Mouse (Mus musculus) midbrain, embryonic 15.5 days (tissue): Measurements from ENCODE around the gene Dpt. TPM values are rescaled to one million over a fixed set of nuclear protein-coding genes. Genes with fewer than 3 reads are reported as not detected.

Experiments
- ATAC-seq: fragments of 200-750 bp; cut with Nextera tagmentation; replicated peaks from 2 replicates; pipeline ENCODE4 v1.8.0; 2017; ENCODE audit warnings: moderate TSS enrichment
- H3K27ac ChIP-seq: fragments of 300-500 bp; sonication (generic); 2 replicates; pipeline ENCODE4 v1.5.1; 2015; ENCODE audit warnings: mild to moderate bottlenecking, inconsistent platforms
- H3K27me3 ChIP-seq: fragments of 300-500 bp; sonication (generic); replicated peaks from 2 replicates; pipeline ENCODE4 v1.6.1; 2015; ENCODE audit warnings: inconsistent platforms
- H3K36me3 ChIP-seq: fragments of 300-500 bp; sonication (generic); replicated peaks from 2 replicates; pipeline ENCODE4 v1.6.1; 2015; ENCODE audit warnings: inconsistent platforms
- H3K4me1 ChIP-seq: fragments of 300-500 bp; sonication (generic); 2 replicates; pipeline ENCODE4 v1.6.1; 2015; ENCODE audit warnings: inconsistent platforms
- H3K4me2 ChIP-seq: fragments of 300-500 bp; sonication (generic); 2 replicates; pipeline ENCODE4 v1.6.1; 2015; ENCODE audit warnings: inconsistent platforms, mild to moderate bottlenecking, moderate library complexity
- H3K4me3 ChIP-seq: fragments of 300-500 bp; sonication (generic); 2 replicates; pipeline ENCODE4 v1.5.1; 2015; ENCODE audit warnings: mild to moderate bottlenecking, inconsistent platforms
- H3K9ac ChIP-seq: fragments of 300-500 bp; sonication (generic); 2 replicates; pipeline ENCODE4 v1.6.1; 2015; ENCODE audit warnings: mild to moderate bottlenecking, inconsistent platforms
- H3K9me3 ChIP-seq: fragments of 300-500 bp; sonication (generic); 2 replicates; pipeline ENCODE4 v1.6.1; 2016; ENCODE audit warnings: inconsistent platforms
- WGBS: fragments of 180-500 bp; shearing (Covaris S2); methylation state at CpG from one replicate; pipeline ENCODE4 v1.1.7; 2015; ENCODE audit warnings: mixed read lengths; 5-methylcytosine and 5-hydroxymethylcytosine counted together
- polyA plus RNA-seq: library from polyadenylated mRNA; unstranded; fragments of >200 nt; fragmentation: Nextera tagmentation; extraction: Ambion mirVana; gene quantifications from 2 replicates; pipeline ENCODE4 v1.2.1, GENCODE M21; 2015

The Dpt gene
- polyA plus RNA-seq, 1 experiment from 2014 or later: 0.41 TPM

GRCm38 (mm10) chr1:164793049-164793448 lies 3.4 kb upstream of the Dpt start:
- Histone ChIP-seq H3K4me2 (no peak overlapping the region), H3K9ac (no peak overlapping the region), H3K4me3 (no peak overlapping the region), H3K27me3 (no peaks in the 10 kb centered on the region), H3K9me3 (no peaks in the 10 kb centered on the region), H3K36me3 (no peaks in the 10 kb centered on the region), H3K4me1 (no peaks in the 10 kb centered on the region), H3K27ac (no peak overlapping the region)
- WGBS: 86% methylated on average over 4 of the region's 4 CpGs
- no peak for ATAC-seq

GRCm38 (mm10) chr1:164797746-164798285 lies 1.4 kb downstream of the Dpt start:
- H3K36me3 ChIP-seq: no peaks in the 10 kb centered on the region
- H3K27me3 ChIP-seq: no peaks in the 10 kb centered on the region
- ATAC-seq: no peak
- H3K9me3 ChIP-seq: no peaks in the 10 kb centered on the region
- no peak overlapping the region for H3K4me2 ChIP-seq
- H3K9ac ChIP-seq: no peak overlapping the region
- WGBS: 100% methylated on average over 1 of the region's 1 CpGs
- H3K27ac ChIP-seq: no peak overlapping the region
- H3K4me1 ChIP-seq: no peaks in the 10 kb centered on the region
- no peak overlapping the region for H3K4me3 ChIP-seq

- no peak overlapping the region for H3K9ac ChIP-seq
- H3K9me3 ChIP-seq: no peaks in the 10 kb centered on the region
- H3K4me1 ChIP-seq: no peaks in the 10 kb centered on the region
- no peak for ATAC-seq
- H3K27me3 ChIP-seq: no peaks in the 10 kb centered on the region
- WGBS: 57% methylated on average over 1 of the region's 1 CpGs
- no peaks in the 10 kb centered on the region for H3K36me3 ChIP-seq
- H3K27ac ChIP-seq: no peak overlapping the region
- no peak overlapping the region for H3K4me3 ChIP-seq
- H3K4me2 ChIP-seq: no peak overlapping the region
Observed at GRCm38 (mm10) chr1:164798471-164798922, 2.1 kb downstream of the Dpt start.

- WGBS: 78% methylated on average over 3 of the region's 3 CpGs
- no peak overlapping the region for H3K4me3 ChIP-seq
- H3K27ac ChIP-seq: no peak overlapping the region
- H3K9me3 ChIP-seq: no peaks in the 10 kb centered on the region
- no peak overlapping the region for H3K9ac ChIP-seq
- ATAC-seq: no peak
- H3K36me3 ChIP-seq: no peaks in the 10 kb centered on the region
- H3K4me1 ChIP-seq: no peaks in the 10 kb centered on the region
- H3K27me3 ChIP-seq: no peaks in the 10 kb centered on the region
- no peak overlapping the region for H3K4me2 ChIP-seq
Observed at GRCm38 (mm10) chr1:164799161-164799560, 2.7 kb downstream of the Dpt start.

DNA sequence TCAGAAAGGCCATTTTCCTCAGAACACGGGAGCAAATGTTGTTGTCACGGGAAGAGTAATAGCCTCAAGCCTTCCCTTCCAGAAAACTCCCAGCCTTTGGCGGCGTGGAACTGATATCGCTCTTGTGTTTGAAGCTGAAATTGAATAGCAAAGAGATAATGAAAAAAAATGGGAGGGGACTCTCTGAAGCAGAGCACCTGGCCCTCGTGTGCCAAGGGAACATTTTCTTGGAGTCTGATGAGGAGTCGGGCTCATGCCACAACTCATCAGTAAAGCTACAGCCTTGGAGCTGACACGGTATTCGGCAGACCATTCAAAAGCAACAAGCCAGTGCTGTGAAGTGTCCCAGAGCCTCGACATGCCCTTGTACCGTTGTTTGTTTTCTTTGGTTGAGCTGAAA lies 7.8 kb downstream of the Dpt start:
- no peak for ATAC-seq

DNA sequence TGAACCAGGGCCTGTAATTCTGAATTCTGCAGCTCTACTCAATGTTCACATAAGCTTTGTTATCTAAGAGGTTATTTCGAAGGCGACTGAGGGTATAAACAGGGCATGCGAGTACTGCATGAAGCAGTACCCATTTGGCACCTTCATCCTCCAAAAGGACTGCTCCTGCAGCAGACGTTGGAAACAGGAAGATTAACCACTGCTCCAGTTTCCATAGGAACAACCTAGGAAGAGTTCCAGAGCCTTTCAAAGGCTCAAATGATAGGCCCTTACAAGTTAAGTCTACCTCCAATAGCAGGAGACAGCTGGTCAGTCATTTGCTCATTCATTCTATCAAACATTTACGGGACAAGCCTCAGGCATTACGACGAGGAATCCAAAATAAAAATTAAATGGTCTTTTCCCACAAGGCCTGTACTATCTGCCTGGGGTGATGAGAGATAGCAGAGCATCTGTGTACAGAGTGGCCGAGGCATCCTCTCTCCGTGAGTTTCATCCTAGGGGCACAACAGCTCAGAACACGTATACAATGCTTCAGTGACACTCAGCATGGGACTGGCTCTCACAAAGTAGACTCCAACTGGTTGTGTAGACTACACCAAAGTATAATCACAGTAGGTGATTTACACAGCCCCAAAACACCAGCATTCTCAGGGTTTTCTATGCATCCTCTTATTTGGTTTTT lies 8.4 kb downstream of the Dpt start:
- H3K4me3 ChIP-seq: no peak overlapping the region
- no peak overlapping the region for H3K27ac ChIP-seq
- no peaks in the 10 kb centered on the region for H3K9me3 ChIP-seq
- H3K4me1 ChIP-seq: no peaks in the 10 kb centered on the region
- WGBS: 72% methylated on average over 10 of the region's 10 CpGs
- H3K9ac ChIP-seq: no peak overlapping the region
- ATAC-seq: peak; percentile 58; the same call in 1 of the 2 replicates
- no peaks in the 10 kb centered on the region for H3K36me3 ChIP-seq
- H3K4me2 ChIP-seq: no peak overlapping the region
- H3K27me3 ChIP-seq: no peaks in the 10 kb centered on the region

More for the DNA sequence above, 7.8 kb downstream of the Dpt start:
- no peak overlapping the region for H3K27ac ChIP-seq
- no peak overlapping the region for H3K9ac ChIP-seq
- 76% methylated on average over 11 of the region's 11 CpGs for WGBS
- no peaks in the 10 kb centered on the region for H3K4me1 ChIP-seq
- no peaks in the 10 kb centered on the region for H3K9me3 ChIP-seq
- no peak overlapping the region for H3K4me2 ChIP-seq
- H3K4me3 ChIP-seq: no peak overlapping the region
- H3K36me3 ChIP-seq: no peaks in the 10 kb centered on the region
- no peaks in the 10 kb centered on the region for H3K27me3 ChIP-seq

DNA sequence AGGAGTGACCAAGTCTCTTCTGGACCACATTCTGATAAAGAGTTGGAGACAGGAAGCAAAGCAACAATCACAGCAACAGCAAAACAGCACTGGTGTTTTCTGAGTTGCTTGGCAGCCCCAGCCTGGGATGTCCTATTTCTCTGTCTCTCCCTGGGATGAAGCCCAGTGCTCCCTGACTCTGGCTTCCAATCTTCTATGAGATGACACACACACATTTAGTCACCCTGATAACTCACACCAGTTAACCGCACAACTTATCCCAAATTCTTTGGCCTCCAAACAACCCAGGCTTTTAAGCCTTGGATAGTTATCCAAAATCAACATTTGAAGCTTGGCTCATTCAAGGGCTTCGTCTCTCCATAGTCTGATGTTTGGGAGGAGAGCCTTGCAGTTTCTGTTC lies 12.9 kb downstream of the Dpt start:
- H3K27ac ChIP-seq: no peak overlapping the region
- no peaks in the 10 kb centered on the region for H3K4me1 ChIP-seq
- 95% methylated on average over 2 of the region's 2 CpGs for WGBS
- no peak overlapping the region for H3K4me3 ChIP-seq
- H3K36me3 ChIP-seq: no peaks in the 10 kb centered on the region
- H3K4me2 ChIP-seq: no peak overlapping the region
- H3K27me3 ChIP-seq: no peaks in the 10 kb centered on the region
- H3K9me3 ChIP-seq: no peaks in the 10 kb centered on the region
- no peak for ATAC-seq
- no peak overlapping the region for H3K9ac ChIP-seq

- Histone ChIP-seq H3K4me3 (no peak overlapping the region), H3K4me2 (no peak overlapping the region), H3K9ac (no peak overlapping the region), H3K27ac (no peak overlapping the region), H3K9me3 (no peaks in the 10 kb centered on the region), H3K4me1 (no peaks in the 10 kb centered on the region), H3K27me3 (no peaks in the 10 kb centered on the region), H3K36me3 (no peaks in the 10 kb centered on the region)
- no peak for ATAC-seq
- WGBS: 82% methylated on average over 3 of the region's 3 CpGs
Observed at GRCm38 (mm10) chr1:164811296-164811695, 14.9 kb downstream of the Dpt start.

- Histone ChIP-seq H3K4me2 (no peak overlapping the region), H3K4me3 (no peak overlapping the region), H3K9ac (no peak overlapping the region), H3K27ac (no peak overlapping the region), H3K4me1 (no peaks in the 10 kb centered on the region), H3K36me3 (no peaks in the 10 kb centered on the region), H3K9me3 (no peaks in the 10 kb centered on the region), H3K27me3 (no peaks in the 10 kb centered on the region)
- WGBS: 40% methylated on average over 2 of the region's 2 CpGs
- 0 out of 2 replicates have a peak, but pooled peaks have one; percentile 41 for ATAC-seq
Observed at GRCm38 (mm10) chr1:164814243-164814642, 17.8 kb downstream of the Dpt start.

- Histone ChIP-seq H3K4me1 (no peaks in the 10 kb centered on the region), H3K9ac (no peak overlapping the region), H3K27me3 (no peaks in the 10 kb centered on the region), H3K4me3 (no peak overlapping the region), H3K4me2 (no peak overlapping the region), H3K36me3 (no peaks in the 10 kb centered on the region), H3K9me3 (no peaks in the 10 kb centered on the region), H3K27ac (no peak overlapping the region)
- WGBS: 88% methylated on average over 5 of the region's 5 CpGs
- ATAC-seq: no peak
Observed at GRCm38 (mm10) chr1:164815330-164815729, 18.9 kb downstream of the Dpt start.

DNA sequence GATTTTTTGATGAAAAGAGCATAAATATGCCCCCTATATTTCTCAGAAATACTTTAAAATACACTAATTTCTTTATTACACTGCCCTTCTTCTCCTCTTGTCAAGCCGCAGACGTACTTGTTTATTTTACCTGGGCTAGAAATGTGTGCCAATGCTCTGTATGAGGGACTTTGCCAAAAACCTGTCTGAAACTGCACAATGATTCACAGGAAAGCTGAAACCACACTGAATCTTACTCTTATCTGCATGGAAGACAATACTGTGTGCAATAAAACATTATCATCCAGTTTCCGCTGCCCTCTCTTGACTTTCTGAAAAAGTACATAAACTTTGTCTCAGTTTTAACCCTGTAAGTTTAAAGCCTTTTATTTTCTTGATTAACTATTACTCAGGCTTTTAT lies 20.9 kb downstream of the Dpt start:
- 96% methylated on average over 3 of the region's 3 CpGs for WGBS
- no peaks in the 10 kb centered on the region for H3K36me3 ChIP-seq
- H3K4me1 ChIP-seq: no peaks in the 10 kb centered on the region
- no peak overlapping the region for H3K27ac ChIP-seq
- ATAC-seq: no peak
- H3K4me2 ChIP-seq: no peak overlapping the region
- no peaks in the 10 kb centered on the region for H3K9me3 ChIP-seq
- no peaks in the 10 kb centered on the region for H3K27me3 ChIP-seq
- no peak overlapping the region for H3K4me3 ChIP-seq
- no peak overlapping the region for H3K9ac ChIP-seq

- Histone ChIP-seq H3K4me3 (no peak overlapping the region), H3K4me1 (no peaks in the 10 kb centered on the region), H3K27ac (no peak overlapping the region), H3K27me3 (no peaks in the 10 kb centered on the region), H3K4me2 (no peak overlapping the region), H3K9me3 (no peaks in the 10 kb centered on the region), H3K9ac (no peak overlapping the region), H3K36me3 (no peaks in the 10 kb centered on the region)
- 93% methylated on average over 1 of the region's 1 CpGs for WGBS
- ATAC-seq: no peak
Observed at GRCm38 (mm10) chr1:164821307-164821706, 24.9 kb downstream of the Dpt start.

GRCm38 (mm10) chr1:164821821-164822220 lies 25.4 kb downstream of the Dpt start:
- Histone ChIP-seq H3K4me2 (no peak overlapping the region), H3K9ac (no peak overlapping the region), H3K36me3 (no peaks in the 10 kb centered on the region), H3K4me1 (no peaks in the 10 kb centered on the region), H3K9me3 (no peaks in the 10 kb centered on the region), H3K27ac (no peak overlapping the region), H3K4me3 (no peak overlapping the region), H3K27me3 (no peaks in the 10 kb centered on the region)
- 43% methylated on average over 3 of the region's 3 CpGs for WGBS
- ATAC-seq: peak; percentile 80
